Mouse (Mus musculus) thymus, adult 2 months (tissue): ENCODE measurements at regions not wholly inside any gene's neighbourhood (a gene's known extent, or its start where the extent isn't known, plus 50 kb on each side); places are given as distances from the start of the nearest gene placed in this dataset.

Experiments
- CTCF ChIP-seq: fragments of 200-500 bp; IDR thresholded peaks from 2 replicates; pipeline ENCODE4 v1.5.1; 2012; ENCODE audit warnings: mild to moderate bottlenecking, control low read depth, low read length, moderate library complexity, borderline replicate concordance; ENCODE audit not compliant: control insufficient read depth, poor library complexity, insufficient read depth; ENCODE audit errors: extremely low read depth
- POLR2A ChIP-seq: fragments of 200-500 bp; IDR thresholded peaks from 2 replicates; pipeline ENCODE4 v1.6.1; 2012; ENCODE audit warnings: mild to moderate bottlenecking, low read length, control low read depth, moderate library complexity; ENCODE audit not compliant: control insufficient read depth, poor library complexity, insufficient read depth; ENCODE audit errors: extremely low read depth

DNA sequence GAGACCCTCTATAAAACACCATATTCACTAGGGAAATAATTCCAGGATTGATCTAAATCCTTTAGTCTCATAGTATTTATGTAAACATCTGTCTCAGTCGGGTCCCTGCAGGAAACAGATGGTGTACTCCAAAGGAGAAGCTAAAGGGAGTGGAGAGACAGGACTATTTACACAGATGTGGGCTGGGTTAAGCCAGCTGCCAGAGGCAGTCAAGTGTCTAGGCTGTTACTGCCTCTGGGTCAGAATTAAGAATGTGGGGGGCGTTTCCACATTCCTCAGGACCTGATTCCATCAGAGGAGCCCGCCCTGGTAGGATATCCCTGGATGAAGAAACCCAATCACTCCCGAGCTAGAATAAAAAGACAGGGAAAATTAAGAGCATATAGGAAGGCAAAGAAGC, 380.2 kb upstream of the Auts2 start:
- TF ChIP-seq CTCF (no peak), POLR2A (no peak)
